In the genomic region with DNA sequence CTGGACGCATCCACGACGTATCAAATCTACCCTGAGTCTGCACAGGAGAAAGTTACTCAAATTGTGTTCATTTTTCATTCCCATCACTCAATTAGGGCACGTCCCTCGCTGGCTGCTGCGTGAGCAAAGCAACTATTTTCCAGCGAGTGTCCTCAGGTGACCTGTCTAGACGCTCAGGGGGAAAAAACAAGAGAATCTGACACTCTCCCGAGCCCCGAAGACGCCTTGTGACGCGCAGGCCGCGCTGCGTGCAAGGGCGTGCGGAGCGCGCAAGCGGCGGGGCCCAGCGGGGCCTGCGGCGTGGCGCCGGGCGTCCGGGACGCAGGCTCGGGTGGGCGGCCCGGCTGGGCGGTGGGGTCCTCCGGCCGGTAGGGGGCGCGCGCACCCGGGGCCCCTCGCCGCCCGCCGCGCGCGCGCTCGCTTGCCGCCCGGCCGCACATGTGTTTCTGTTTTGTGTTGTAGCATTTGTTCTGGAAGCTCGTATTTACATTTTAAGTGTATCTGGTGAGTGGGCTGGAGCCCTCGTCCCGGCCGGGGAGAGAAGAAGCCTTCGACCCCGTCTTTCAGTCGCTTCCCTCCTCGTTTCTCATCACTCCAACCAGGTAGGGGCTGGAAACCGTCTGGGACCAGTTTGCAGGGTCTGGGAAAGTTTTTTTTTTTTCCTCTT, we compare ENCODE assay signal across 8 mouse cellular contexts. TPM values are rescaled to one million over a fixed set of nuclear protein-coding genes. Genes with fewer than 3 reads are reported as not detected.
DNase-seq lines count a peak whose midpoint lies in the region; ATAC-seq and TF ChIP-seq lines count a peak whose summit lies in the region.

No protein-coding gene starts in this region.

- under 1% methylated on average over 61 of the region's 61 CpGs for WGBS in heart, embryonic 13.5 days
- WGBS in liver, embryonic 14.5 days (ENCODE audit: insufficient replicate concordance) = under 1% methylated on average over 61 of the region's 61 CpGs

- DNase-seq in CD4-positive helper T cell, adult 2 months (ENCODE audit: low read depth, low spot score) = peak; percentile 89
- DNase-seq in brain, adult 2 months (ENCODE audit: low read depth, low spot score) = peak; percentile 90
- DNase-seq in kidney, postnatal 10 days = peak; percentile 90
- DNase-seq in liver, embryonic 14.5 days (ENCODE audit: low read depth in 3 of 3, low spot score in 3 of 3) = peak; percentile 65 to 71 (median 66)
- peak; percentile 74 to 85 for DNase-seq in natural killer cell, adult 2 months (ENCODE audit: low spot score in 2 of 2)
- peak; percentile 87 for DNase-seq in splenic B cell, adult 2 months (ENCODE audit: low read depth, low spot score)

- peak; percentile 68 for ATAC-seq in erythroid progenitor cell, adult 5-6 weeks (replicated peaks; ENCODE audit: low FRiP score, poor library complexity, severe bottlenecking)
- ATAC-seq in heart, embryonic 13.5 days (ENCODE audit: extremely low read depth, insufficient number of reproducible peaks, low FRiP score, low TSS enrichment) = peak; percentile 37; the same call in 1 of the 2 replicates
- ATAC-seq in liver, embryonic 14.5 days (ENCODE audit: insufficient read depth) = peak; percentile 72

- H3K27ac ChIP-seq in heart, embryonic 13.5 days (replicated peaks) = peak overlapping the region; percentile 97
- peak overlapping the region; percentile 84 for H3K27ac ChIP-seq in liver, embryonic 14.5 days

- TF ChIP-seq EP300 in liver, embryonic 14.5 days (IDR thresholded peaks at IDR 0.05; ENCODE audit: low read depth) = peak; percentile 5; the same call in 1 of the 2 replicates

- peaks cover 13% of the 10 kb centered on the region for H3K27me3 ChIP-seq in heart, embryonic 13.5 days (replicated peaks)
- H3K27me3 ChIP-seq in liver, embryonic 14.5 days (ENCODE audit: control insufficient read depth, insufficient read depth, low read length) = no peaks in the 10 kb centered on the region
- H3K27me3 ChIP-seq in splenic B cell, adult 2 months (ENCODE audit: control insufficient read depth, insufficient read depth, low read length, poor library complexity, severe bottlenecking) = no peaks in the 10 kb centered on the region

- peak overlapping the region; percentile 95 for H3K9ac ChIP-seq in heart, embryonic 13.5 days
- peak overlapping the region; percentile 94 for H3K9ac ChIP-seq in liver, embryonic 14.5 days (replicated peaks)

- H3K4me1 ChIP-seq in heart, embryonic 13.5 days = peaks cover 44% of the 10 kb centered on the region
- peaks cover 37 to 41% of the 10 kb centered on the region in 2 experiments for H3K4me1 ChIP-seq in liver, embryonic 14.5 days (replicated peaks; ENCODE audit: control insufficient read depth in 2 of 2, insufficient read depth in 2 of 2, low read length in 1 of 2)

- H3K4me2 ChIP-seq in heart, embryonic 13.5 days = peak overlapping the region; percentile 88
- H3K4me2 ChIP-seq in liver, embryonic 14.5 days (ENCODE audit: low read depth) = peak overlapping the region; percentile 97

- TF ChIP-seq CTCF in liver, embryonic 14.5 days (IDR thresholded peaks at IDR 0.05; ENCODE audit: low read depth) = no peak; the same call in 1 of the 2 replicates

- peaks cover 16% of the 10 kb centered on the region for H3K36me3 ChIP-seq in heart, embryonic 13.5 days
- H3K36me3 ChIP-seq in liver, embryonic 14.5 days (replicated peaks; ENCODE audit: control insufficient read depth, insufficient read depth, low read depth) = peaks cover 10% of the 10 kb centered on the region
- no peaks in the 10 kb centered on the region for H3K36me3 ChIP-seq in splenic B cell, adult 2 months (ENCODE audit: control insufficient read depth, insufficient read depth, low read length, poor library complexity, severe bottlenecking)

- H3K4me3 ChIP-seq in heart, embryonic 13.5 days = peak overlapping the region; percentile 94
- H3K4me3 ChIP-seq in liver, embryonic 14.5 days (ENCODE audit: insufficient read depth in 1 of 2, low read depth in 2 of 2, low read length in 2 of 2) = peak overlapping the region; percentile 75 to 83

- H3K9me3 ChIP-seq in heart, embryonic 13.5 days = no peaks in the 10 kb centered on the region
- no peaks in the 10 kb centered on the region for H3K9me3 ChIP-seq in liver, embryonic 14.5 days (ENCODE audit: control insufficient read depth, low read length)

RNA-seq across cellular contexts. Expression of a gene that starts 0.8 kb away (rescaled TPM):
- total RNA-seq in erythroid progenitor cell, adult 5-6 weeks (2015; ENCODE audit: low replicate concordance) = 22.6 and 25.6 TPM in 2 replicates
- total RNA-seq in erythroid progenitor cell, adult 5-6 weeks (2017; ENCODE audit: low replicate concordance) = 22.3 and 26.0 TPM in 2 replicates
- polyA plus RNA-seq in heart, embryonic 13.5 days (2015; fragmentation: Nextera tagmentation; extraction: Ambion mirVana) = 9.8 and 10.7 TPM in 2 replicates
- polyA plus RNA-seq in liver, embryonic 14.5 days (2012; rRNA removed) = 44.0 and 50.3 TPM in 2 replicates
- polyA plus RNA-seq in liver, embryonic 14.5 days (2014; fragmentation: Nextera tagmentation; extraction: Ambion mirVana) = 16.5 and 27.6 TPM in 2 replicates

RNA-seq across cellular contexts. Expression of a gene that starts 35.4 kb away (rescaled TPM):
- total RNA-seq in erythroid progenitor cell, adult 5-6 weeks (2015; ENCODE audit: low replicate concordance) = not detected in 2 replicates
- 0.64 and 1.4 TPM in 2 replicates for total RNA-seq in erythroid progenitor cell, adult 5-6 weeks (2017; ENCODE audit: low replicate concordance)
- 15.3 and 18.2 TPM in 2 replicates for polyA plus RNA-seq in heart, embryonic 13.5 days (2015; fragmentation: Nextera tagmentation; extraction: Ambion mirVana)
- polyA plus RNA-seq in liver, embryonic 14.5 days (2012; rRNA removed) = 2.4 and 2.8 TPM in 2 replicates
- 2.1 and 2.5 TPM in 2 replicates for polyA plus RNA-seq in liver, embryonic 14.5 days (2014; fragmentation: Nextera tagmentation; extraction: Ambion mirVana)

RNA-seq across cellular contexts. Expression of a gene that starts 41.3 kb away (rescaled TPM):
- not detected in 2 replicates for total RNA-seq in erythroid progenitor cell, adult 5-6 weeks (2015; ENCODE audit: low replicate concordance)
- total RNA-seq in erythroid progenitor cell, adult 5-6 weeks (2017; ENCODE audit: low replicate concordance) = not detected in 2 replicates
- not detected in 2 replicates for polyA plus RNA-seq in heart, embryonic 13.5 days (2015; fragmentation: Nextera tagmentation; extraction: Ambion mirVana)
- not detected in 2 replicates for polyA plus RNA-seq in liver, embryonic 14.5 days (2012; rRNA removed)
- not detected in 2 replicates for polyA plus RNA-seq in liver, embryonic 14.5 days (2014; fragmentation: Nextera tagmentation; extraction: Ambion mirVana)

Comparison
In these comparisons a context has a peak if more than half of its experiments do, and no peak if none do; other contexts are left out.
1. Peak in every context shown above with its lines: DNase-seq, ATAC-seq, H3K4me3 ChIP-seq and H3K27ac ChIP-seq.